ENCODE assay signal across 9 mouse cellular contexts in the genomic region with DNA sequence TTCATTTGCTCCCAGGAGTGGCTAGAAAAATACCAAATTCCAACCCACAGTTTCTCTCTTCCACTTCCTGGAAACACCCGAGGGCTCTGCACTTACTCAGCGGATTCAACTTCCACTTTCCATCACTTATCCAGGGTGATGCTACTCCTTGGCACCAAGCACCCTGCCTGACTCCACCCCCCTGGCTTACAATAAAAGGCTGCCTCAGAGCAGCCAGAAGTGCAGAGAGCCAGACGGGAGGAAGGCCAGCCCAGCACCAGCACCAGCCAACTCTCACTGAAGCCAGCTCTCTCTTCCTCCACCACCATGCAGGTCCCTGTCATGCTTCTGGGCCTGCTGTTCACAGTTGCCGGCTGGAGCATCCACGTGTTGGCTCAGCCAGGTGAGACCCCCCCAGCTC. TPM values are rescaled to one million over a fixed set of nuclear protein-coding genes. Genes with fewer than 3 reads are reported as not detected.
A peak's percentile ranks its signal among the peaks of the same experiment; 100 is the strongest.
DNase-seq lines count a peak whose midpoint lies in the region; ATAC-seq lines count a peak whose summit lies in the region.
"Had no signal": no experiment of that assay in that cellular context is flagged by ENCODE, and none has a peak within 500 bp of the region (broad histone marks: within the 10 kb centered on the region; RNA-seq: fewer than 3 reads in every experiment).

A gene (plus strand): TSS at position 216 of the 400 bp plus-strand sequence.

- H3K4me1 ChIP-seq in embryonic facial prominence, embryonic 15.5 days = peaks cover 21% of the 10 kb centered on the region
- H3K4me1 ChIP-seq in heart, embryonic 13.5 days = peaks cover 53% of the 10 kb centered on the region

- H3K27me3 ChIP-seq in embryonic facial prominence, embryonic 15.5 days = peaks cover 3% of the 10 kb centered on the region; the same call in 1 of the 2 replicates
- no peaks in the 10 kb centered on the region for H3K27me3 ChIP-seq in heart, embryonic 13.5 days (replicated peaks)

- 20% methylated on average over 5 of the region's 5 CpGs for WGBS in embryonic facial prominence, embryonic 15.5 days
- WGBS in heart, embryonic 13.5 days = 33% methylated on average over 5 of the region's 5 CpGs

- H3K27ac ChIP-seq in embryonic facial prominence, embryonic 15.5 days (replicated peaks) = no peak within 1 kb of the TSS
- H3K27ac ChIP-seq in heart, embryonic 13.5 days (replicated peaks) = peak within 1 kb of the TSS; percentile 58

- H3K9ac ChIP-seq in embryonic facial prominence, embryonic 15.5 days = no peak within 1 kb of the TSS
- no peak within 1 kb of the TSS for H3K9ac ChIP-seq in heart, embryonic 13.5 days

- no peak within 1 kb of the TSS for H3K4me3 ChIP-seq in embryonic facial prominence, embryonic 15.5 days (replicated peaks)
- no peak within 1 kb of the TSS for H3K4me3 ChIP-seq in heart, embryonic 13.5 days
- H3K4me3 ChIP-seq: erythroblast, embryonic 14.5 days had no signal

- no peaks in the 10 kb centered on the region for H3K36me3 ChIP-seq in embryonic facial prominence, embryonic 15.5 days
- H3K36me3 ChIP-seq in heart, embryonic 13.5 days = no peaks in the 10 kb centered on the region

- no peak within 1 kb of the TSS for H3K4me2 ChIP-seq in embryonic facial prominence, embryonic 15.5 days (replicated peaks)
- H3K4me2 ChIP-seq in heart, embryonic 13.5 days = peak within 1 kb of the TSS; percentile 31; the same call in 1 of the 2 replicates

- peak; percentile 11 for DNase-seq in cerebellum, adult 11 months
- DNase-seq in ZHBTc4 (ENCODE audit: low read depth, low spot score) = peak; percentile 10
- peak; percentile 32 to 73 for DNase-seq in layer of hippocampus, postnatal 14 days (ENCODE audit: low spot score in 2 of 2)
- peak; percentile 63 to 70 for DNase-seq in urinary bladder, postnatal 4 days (ENCODE audit: low spot score in 2 of 2)

- no peak for ATAC-seq in cerebellum, adult (ENCODE audit: insufficient number of reproducible peaks, low FRiP score, low TSS enrichment)
- peak; percentile 72 for ATAC-seq in embryonic facial prominence, embryonic 15.5 days (ENCODE audit: insufficient number of reproducible peaks, low FRiP score, low TSS enrichment, low read depth)
- ATAC-seq in heart, embryonic 13.5 days (ENCODE audit: extremely low read depth, insufficient number of reproducible peaks, low FRiP score, low TSS enrichment) = no peak; the same call in 1 of the 2 replicates
- peak; percentile 93 for ATAC-seq in megakaryocyte, adult 5-6 weeks (ENCODE audit: poor library complexity, severe bottlenecking)

- no peaks in the 10 kb centered on the region for H3K9me3 ChIP-seq in embryonic facial prominence, embryonic 15.5 days (replicated peaks)
- no peaks in the 10 kb centered on the region for H3K9me3 ChIP-seq in heart, embryonic 13.5 days

RNA-seq across cellular contexts. Expression of the gene that starts here (rescaled TPM):
- 5.0 and 6.5 TPM in 2 replicates for polyA plus RNA-seq in embryonic facial prominence, embryonic 15.5 days (2015; fragmentation: Nextera tagmentation; extraction: Ambion mirVana)
- polyA plus RNA-seq in heart, embryonic 13.5 days (2015; fragmentation: Nextera tagmentation; extraction: Ambion mirVana) = 10.9 and 11.2 TPM in 2 replicates
- total RNA-seq in layer of hippocampus, postnatal 14 days (2021) = not detected
- total RNA-seq in megakaryocyte, adult 5-6 weeks (2015) = 45.4 and 58.9 TPM in 2 replicates
- 26.0 and 31.5 TPM in 2 replicates for total RNA-seq in megakaryocyte, adult 5-6 weeks (2017)
- polyA plus RNA-seq: erythroblast, embryonic 14.5 days had no signal

Comparison
In these comparisons a context has a peak if more than half of its experiments do, and no peak if none do; other contexts are left out.
1. RNA of the gene that starts here (total RNA-seq): 26.0 to 58.9 TPM in megakaryocyte, adult 5-6 weeks; not detected in layer of hippocampus, postnatal 14 days; every median in the first group is over 10 times any median in the second.
2. Peak in DNase-seq in layer of hippocampus, postnatal 14 days; RNA of the gene not detected or under 1 TPM.
3. DNase-seq: peak in every context shown above with its lines; median percentile 66 in urinary bladder, postnatal 4 days; 52 in layer of hippocampus, postnatal 14 days; 11 in cerebellum, adult 11 months; 10 in ZHBTc4.
4. ATAC-seq: peak in embryonic facial prominence, embryonic 15.5 days (single experiment) and megakaryocyte, adult 5-6 weeks (single experiment); none in cerebellum, adult (single experiment) and heart, embryonic 13.5 days (single experiment).